Mouse (Mus musculus): ENCODE measurements around the gene Lama2.

Lama2 gene

GRCm38 (mm10) chr10:27619658-27620057 lies at the start of gene Lama2:
Gene Lama2 (minus strand): TSS chr10:27619758.
- no peak for DNase-seq

DNA sequence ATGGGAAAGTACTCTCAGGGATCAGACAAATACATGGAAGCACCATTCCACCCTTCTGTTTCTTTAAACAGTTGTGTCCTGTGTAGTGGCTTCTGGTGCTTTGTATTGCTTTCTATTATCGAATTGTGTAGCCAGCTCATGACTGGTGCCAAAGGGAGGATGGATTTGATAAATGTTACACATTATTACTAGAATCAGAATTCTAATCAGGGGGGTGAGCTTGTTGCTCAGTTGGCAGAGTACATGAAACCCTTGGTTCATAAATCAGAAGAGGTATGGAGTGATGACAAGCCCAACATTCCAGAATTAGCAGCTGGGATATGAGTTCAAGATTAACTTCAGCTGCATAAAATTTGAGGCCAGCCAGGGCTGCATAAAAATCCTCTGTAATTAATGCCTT lies 44.8 kb upstream of the Lama2 start:
- no peak for DNase-seq

- no peak for DNase-seq
These were observed 43.8 kb upstream of the Lama2 start for GRCm38 (mm10) chr10:27663396-27663795.

DNA sequence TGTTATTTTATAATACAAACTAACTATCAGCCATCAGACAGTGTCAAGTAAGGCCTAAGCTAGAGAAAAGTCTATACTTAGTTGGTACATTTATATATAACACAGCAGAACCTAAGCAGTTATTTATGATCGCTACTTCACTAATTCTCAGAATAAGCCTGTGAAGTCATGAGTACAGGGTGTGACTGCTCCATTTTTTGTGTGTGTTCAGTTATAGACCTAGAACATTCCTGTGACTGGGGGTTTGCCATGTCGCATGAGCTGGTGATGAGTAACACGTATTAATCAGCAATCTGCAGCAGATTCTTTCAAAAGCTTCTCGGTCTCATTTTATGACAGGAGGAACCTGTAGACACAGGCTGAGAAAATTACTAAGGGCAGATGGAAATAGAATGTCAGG lies 34.6 kb upstream of the Lama2 start:
- no peak for DNase-seq

DNA sequence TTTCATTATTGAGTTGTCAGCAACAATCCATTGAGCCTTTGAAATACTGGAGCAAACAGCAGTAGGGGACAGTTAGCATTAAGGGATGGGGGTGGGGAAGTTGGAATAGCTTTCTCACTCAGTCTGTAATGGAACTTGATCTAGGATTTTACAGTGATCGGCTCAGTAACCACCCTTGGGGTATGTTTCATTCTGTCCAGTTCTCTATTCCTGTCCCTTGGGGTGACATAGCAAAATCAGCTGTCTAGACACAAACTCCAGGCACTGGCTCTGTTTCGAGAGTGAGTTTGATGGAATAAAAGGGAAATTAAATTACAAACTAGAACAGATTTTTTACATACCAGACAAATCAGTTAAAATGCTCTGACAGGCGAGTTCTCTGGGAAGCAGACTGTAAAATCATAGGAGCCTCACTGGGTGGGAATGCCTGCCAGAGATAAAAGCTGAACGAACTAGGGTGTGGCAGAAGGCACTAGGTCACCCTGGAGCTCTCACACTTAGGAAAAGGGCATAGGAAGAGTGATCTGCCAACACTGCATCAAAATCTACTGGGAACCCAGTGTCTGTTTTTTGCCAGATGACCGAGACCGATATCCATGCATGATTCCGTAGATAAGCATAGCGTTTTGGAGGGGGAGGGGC lies 33.3 kb upstream of the Lama2 start:
- DNase-seq: no peak

GRCm38 (mm10) chr10:27635721-27636120 lies 16.2 kb upstream of the Lama2 start:
- DNase-seq: no peak

DNA sequence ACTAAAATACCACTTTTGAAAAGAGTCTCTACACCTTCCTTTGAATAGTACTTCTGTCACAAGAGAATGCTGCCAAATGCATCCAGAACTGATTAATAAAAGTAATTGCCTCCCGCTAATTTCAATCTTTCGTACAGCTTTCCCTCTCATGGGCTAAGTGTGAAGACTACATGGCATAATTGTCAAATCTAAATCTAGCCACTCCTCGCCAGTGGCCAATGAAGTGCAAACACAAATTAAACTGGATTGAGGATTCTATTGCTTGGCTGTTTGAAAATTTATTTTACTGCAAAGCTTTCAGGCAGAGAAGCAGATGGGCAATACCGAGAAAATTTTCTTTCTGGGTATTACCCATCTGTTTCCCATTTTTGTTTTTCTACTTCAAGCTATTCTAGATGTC lies 11.4 kb upstream of the Lama2 start:
- no peak for DNase-seq

DNA sequence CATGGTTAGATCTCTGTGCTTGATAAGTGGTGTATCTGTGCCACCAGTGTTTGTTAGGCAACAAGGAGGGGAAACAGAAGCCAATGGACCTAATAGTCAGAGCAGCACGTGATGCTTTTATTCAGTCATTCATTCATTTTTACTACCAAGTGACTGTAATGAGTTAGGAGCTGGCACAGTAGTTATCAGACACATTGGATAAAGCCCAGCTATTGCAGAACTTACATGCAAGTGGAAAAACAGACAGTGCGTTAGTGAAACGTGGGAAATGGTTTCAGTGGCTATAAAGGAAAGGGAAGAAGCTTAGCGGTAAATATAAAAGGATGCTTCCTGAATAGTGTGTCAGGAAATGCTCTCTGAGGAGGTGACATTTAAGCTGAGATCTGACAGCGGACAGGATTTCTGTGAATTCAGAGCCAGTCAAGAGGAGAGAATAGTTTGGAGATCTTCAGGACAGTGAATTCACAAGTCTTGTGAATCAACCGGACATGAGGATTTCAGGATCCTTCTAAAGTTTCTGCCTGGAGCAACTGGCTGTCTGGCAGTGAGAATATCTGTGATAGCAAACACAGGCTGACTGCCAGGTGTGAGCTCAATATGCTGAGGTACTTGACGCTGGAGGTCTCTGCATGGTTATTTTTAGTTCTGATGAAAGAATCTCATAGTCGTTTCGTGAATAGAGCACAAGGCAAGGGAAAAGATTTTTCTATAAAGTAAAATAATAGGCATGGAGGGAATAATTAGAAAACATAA lies 2.3 kb upstream of the Lama2 start:
- DNase-seq: no peak

GRCm38 (mm10) chr10:27617522-27618020 lies 2.0 kb downstream of the Lama2 start:
- DNase-seq: no peak

DNA sequence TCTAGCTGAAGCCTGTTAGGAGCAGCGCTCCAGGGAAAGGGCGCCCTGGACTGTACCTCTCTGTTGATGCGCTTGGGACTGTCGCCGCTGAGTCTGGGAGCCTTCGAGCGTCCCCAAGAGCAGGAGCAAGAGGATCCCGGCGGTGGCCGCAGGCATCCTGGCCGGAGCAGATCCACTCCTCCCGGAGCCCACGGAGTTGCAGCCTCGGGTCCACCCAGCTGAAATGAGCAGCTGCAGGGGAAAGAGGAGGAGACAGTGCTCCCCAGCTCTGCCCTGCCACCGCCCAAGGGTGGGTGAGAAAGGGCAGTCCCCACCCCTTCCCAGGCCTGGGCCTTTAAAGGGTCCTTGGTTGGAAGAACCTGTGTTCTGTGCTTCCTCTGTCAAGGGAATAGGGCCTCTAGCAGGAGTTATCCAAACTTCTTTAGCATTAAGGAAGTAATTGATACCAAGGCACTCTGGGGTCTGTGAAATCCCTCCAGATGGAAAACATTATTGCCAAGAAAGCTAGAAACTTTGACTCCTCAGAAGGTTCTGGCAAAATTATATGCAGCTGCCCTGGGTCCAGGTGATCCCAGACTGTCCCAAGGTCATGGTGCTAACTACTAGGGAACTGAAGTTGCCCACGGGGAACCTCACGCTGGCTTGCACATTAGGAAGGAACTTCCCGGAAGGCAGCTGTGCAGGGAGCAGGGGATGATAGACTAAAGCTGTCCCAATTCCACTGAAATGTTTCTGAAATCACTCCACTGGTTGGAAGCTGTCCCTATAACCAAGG lies 2.7 kb downstream of the Lama2 start:
- DNase-seq: peak; percentile 2 to 3

- no peak for DNase-seq
These were observed 23.9 kb downstream of the Lama2 start for GRCm38 (mm10) chr10:27595675-27596074.

- DNase-seq: no peak
These were observed 86.3 kb downstream of the Lama2 start for GRCm38 (mm10) chr10:27533217-27533616.

GRCm38 (mm10) chr10:27508847-27509459 lies 110.6 kb downstream of the Lama2 start:
- no peak for DNase-seq

DNA sequence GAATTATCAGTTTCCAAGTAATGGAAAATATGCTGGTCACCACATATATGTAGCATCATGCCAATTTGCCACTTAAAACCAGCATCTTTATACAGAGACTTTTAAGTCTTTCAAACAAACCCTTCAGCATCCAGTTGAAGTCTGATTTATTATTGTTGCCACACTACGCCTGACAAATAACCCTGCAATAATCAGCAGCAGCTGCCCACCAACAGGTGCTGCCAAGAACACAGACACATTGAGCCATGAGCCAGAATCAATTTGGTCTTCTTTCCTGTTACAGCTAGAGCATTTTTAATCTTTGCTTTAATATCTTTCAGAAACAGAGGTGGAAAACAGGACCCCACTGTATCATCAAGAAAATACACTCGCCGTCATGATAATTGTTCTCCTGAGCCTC lies 118.7 kb downstream of the Lama2 start:
- no peak for DNase-seq

GRCm38 (mm10) chr10:27488452-27488851 lies 131.1 kb downstream of the Lama2 start:
- no peak for DNase-seq

DNA sequence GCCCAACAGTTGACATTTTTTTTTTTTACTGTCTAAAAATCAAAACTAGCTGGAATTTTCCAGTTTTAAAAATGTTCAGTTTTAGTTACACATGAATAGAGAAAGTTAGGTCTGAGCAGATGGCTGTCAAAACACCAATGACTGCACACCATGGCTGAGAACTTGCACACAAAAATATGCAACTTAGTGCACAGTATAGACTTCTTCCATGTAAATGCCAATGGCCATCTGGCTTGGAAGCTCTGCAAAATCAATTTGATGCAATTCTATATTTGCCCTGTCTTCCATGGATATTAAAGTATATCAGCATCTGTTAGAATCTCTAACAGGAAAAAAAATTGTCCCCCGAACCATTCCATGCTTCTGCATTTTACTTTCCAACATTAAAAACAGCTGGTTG lies 135.5 kb downstream of the Lama2 start:
- no peak for DNase-seq

- DNase-seq: no peak
These were observed 144.0 kb downstream of the Lama2 start for GRCm38 (mm10) chr10:27475540-27475939.

DNA sequence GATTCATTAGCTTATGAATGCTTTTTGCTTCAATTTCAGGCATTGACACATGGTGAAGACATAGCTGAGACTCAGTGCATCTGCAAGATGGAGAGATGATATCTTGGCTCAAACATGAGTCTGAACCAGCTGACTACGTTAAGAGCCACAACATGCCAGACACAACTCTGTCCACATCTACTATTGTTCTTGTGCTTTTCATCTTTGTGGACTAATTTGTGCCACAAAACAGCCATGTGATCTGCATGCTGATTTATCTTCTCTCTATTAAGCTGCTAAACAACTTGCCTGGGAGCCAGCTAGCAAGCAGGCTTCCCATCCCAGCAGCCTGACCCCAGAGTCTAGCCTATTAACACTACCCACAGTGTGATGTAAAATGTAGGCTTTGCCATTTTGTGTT lies 151.3 kb downstream of the Lama2 start:
- no peak for DNase-seq

DNA sequence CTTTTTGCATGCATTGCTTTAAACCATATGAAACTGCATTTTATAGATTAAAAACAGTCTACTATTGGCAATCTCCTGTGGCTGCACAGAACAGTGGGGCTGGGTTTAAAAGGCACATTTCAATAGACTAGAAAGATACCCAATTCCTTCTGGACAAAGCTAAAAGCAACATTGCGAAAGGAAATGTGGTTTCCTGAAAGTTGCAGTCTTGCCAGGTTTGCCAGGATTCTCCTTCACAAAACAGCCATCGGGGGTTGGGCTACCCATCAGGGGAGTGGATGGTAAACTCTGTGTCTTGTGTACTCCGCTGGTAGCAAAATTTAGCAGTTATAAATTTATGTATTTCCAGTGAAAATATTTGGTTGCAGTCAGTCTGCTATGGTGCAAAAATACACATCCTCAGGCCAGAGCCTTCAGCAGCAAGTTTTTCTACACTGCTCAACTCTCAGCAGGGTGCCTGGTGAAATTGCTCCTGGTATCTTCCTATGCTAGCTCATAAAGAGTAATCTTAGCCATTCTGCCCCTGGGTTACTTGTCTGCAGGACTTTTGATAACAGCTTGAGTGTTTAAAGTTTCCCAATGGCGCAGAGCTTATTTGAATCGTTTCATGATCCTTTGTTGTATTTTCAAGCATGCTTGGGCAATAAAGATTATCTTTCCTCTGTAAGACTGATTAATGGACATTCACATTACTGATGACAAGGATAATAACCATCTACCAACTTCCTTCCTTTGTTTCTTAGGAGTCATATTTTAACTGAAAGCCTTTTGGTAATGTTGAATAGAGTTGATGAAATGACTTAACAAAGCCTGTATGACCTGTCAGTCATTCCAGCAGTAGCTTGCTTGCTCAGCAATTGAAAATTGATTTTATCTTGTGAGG lies 205.7 kb downstream of the Lama2 start:
- no peak for DNase-seq

DNA sequence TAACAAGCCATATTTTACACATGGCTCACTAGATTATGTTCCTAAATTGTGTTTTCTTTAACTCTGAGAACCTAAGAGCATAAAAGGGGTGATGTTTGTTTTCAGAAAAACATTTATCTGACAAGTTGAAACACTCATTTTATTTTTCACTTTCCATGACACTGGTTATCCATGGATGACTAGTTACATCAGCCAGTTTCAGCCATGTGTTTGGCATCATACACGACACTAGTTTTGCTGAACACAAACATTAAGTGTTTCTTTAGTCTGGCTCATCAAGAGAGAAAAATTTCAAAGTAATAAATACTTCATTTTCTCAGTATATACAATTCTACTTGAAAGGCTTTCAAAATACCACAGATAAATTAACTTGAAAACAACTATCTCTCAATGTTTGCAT lies 228.8 kb downstream of the Lama2 start:
- DNase-seq: no peak

- DNase-seq: no peak
These were observed 232.0 kb downstream of the Lama2 start for GRCm38 (mm10) chr10:27387531-27387930.

- DNase-seq: no peak
These were observed 234.9 kb downstream of the Lama2 start for GRCm38 (mm10) chr10:27384636-27385035.
